Mouse (Mus musculus): ENCODE measurements around the gene Kif1b.

DNA sequence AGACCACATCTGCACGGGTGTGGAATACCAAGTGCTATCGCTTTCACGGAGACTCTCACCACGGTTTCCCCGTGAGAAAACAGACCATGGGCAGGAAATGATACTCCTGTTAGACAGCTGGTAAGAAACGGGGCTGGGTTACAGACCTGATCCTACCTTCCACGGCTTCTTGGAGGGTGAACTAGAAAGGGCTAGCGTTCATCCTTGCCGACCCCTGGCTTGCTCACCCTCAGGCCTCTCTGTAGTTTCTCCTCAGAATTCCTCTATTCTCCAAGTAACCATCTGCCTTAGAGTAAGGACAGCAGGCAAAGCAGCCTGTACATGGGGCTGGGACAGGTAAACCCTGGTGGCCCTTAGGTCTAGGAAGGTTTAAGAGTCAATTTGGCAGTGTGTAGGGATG, 158.3 kb downstream of the Kif1b start:
- TF ChIP-seq HCFC1 (IDR thresholded peaks at IDR 0.05; ENCODE audit: low read depth, low read length) (no peak), ZMIZ1 (IDR thresholded peaks at IDR 0.05; ENCODE audit: low read depth, low read length) (no peak), POLR2AphosphoS2 (IDR thresholded peaks at IDR 0.05; ENCODE audit: low read depth, low read length) (no peak)
